Mouse (Mus musculus): Measurements from ENCODE around the gene Gatad2b. TPM values are rescaled to one million over a fixed set of nuclear protein-coding genes. Genes with fewer than 3 reads are reported as not detected.
"Not testable (repeated sequence)": the region's sequence is repeated elsewhere in the genome, so short reads cannot be mapped to it uniquely, and the experiment has no call there.

Gatad2b gene
- polyA plus RNA-seq, 1 experiment from 2014 or later, result 13.7 TPM

GRCm38 (mm10) chr3:90289403-90289802, 3.6 kb upstream of the Gatad2b start:
- H3K36me3 ChIP-seq; H3K4me2 ChIP-seq; H3K27me3 ChIP-seq; H3K4me3 ChIP-seq; H3K9ac ChIP-seq; H3K9me3 ChIP-seq; ATAC-seq (ENCODE audit: low read depth); H3K27ac ChIP-seq (replicated peaks): not testable (repeated sequence)
- WGBS, result 73% methylated on average over 2 of the region's 3 CpGs
- H3K4me1 ChIP-seq (replicated peaks), result peaks cover 11% of the 10 kb centered on the region

- no peaks in the 10 kb centered on the region for H3K36me3 ChIP-seq
- no peak for ATAC-seq (ENCODE audit: low read depth)
- H3K9me3 ChIP-seq, result no peaks in the 10 kb centered on the region
- H3K9ac ChIP-seq, result no peak overlapping the region
- no peak overlapping the region for H3K4me2 ChIP-seq
- no peak overlapping the region for H3K27ac ChIP-seq (replicated peaks)
- WGBS, result 89% methylated on average over 1 of the region's 1 CpGs
- peaks cover 23% of the 10 kb centered on the region for H3K4me1 ChIP-seq (replicated peaks)
- no peaks in the 10 kb centered on the region for H3K27me3 ChIP-seq
- H3K4me3 ChIP-seq, result no peak overlapping the region
Observed at GRCm38 (mm10) chr3:90290602-90291001, 2.4 kb upstream of the Gatad2b start.

- Histone ChIP-seq H3K4me2 (peak overlapping the region; percentile 57), H3K36me3 (no peaks in the 10 kb centered on the region), H3K4me3 (peak overlapping the region; percentile 92), H3K9me3 (no peaks in the 10 kb centered on the region), H3K9ac (peak overlapping the region; percentile 82), H3K27ac (replicated peaks) (peak overlapping the region; percentile 94), H3K4me1 (replicated peaks) (peaks cover 36% of the 10 kb centered on the region), H3K27me3 (no peaks in the 10 kb centered on the region)
- no peak for ATAC-seq (ENCODE audit: low read depth)
- 41% methylated on average over 2 of the region's 2 CpGs for WGBS
Observed at GRCm38 (mm10) chr3:90291982-90292344, 1.0 kb upstream of the Gatad2b start.

GRCm38 (mm10) chr3:90293352-90294063, 530 bp downstream of the Gatad2b start:
- ATAC-seq (ENCODE audit: low read depth), result peak; percentile 54
- Histone ChIP-seq H3K4me2 (peak overlapping the region; percentile 94), H3K27me3 (no peaks in the 10 kb centered on the region), H3K4me1 (replicated peaks) (peaks cover 46% of the 10 kb centered on the region), H3K4me3 (peak overlapping the region; percentile 92), H3K9ac (peak overlapping the region; percentile 93), H3K9me3 (no peaks in the 10 kb centered on the region), H3K36me3 (no peaks in the 10 kb centered on the region), H3K27ac (replicated peaks) (peak overlapping the region; percentile 99)
- under 1% methylated on average over 36 of the region's 68 CpGs for WGBS

GRCm38 (mm10) chr3:90294064-90294440, 1.1 kb downstream of the Gatad2b start:
- H3K4me2 ChIP-seq, result peak overlapping the region; percentile 94
- H3K27me3 ChIP-seq, result no peaks in the 10 kb centered on the region
- H3K4me3 ChIP-seq, result peak overlapping the region; percentile 92
- peak overlapping the region; percentile 99 for H3K27ac ChIP-seq (replicated peaks)
- H3K9ac ChIP-seq, result peak overlapping the region; percentile 93
- ATAC-seq (ENCODE audit: low read depth), result no peak
- H3K9me3 ChIP-seq, result no peaks in the 10 kb centered on the region
- H3K36me3 ChIP-seq, result no peaks in the 10 kb centered on the region
- 2% methylated on average over 11 of the region's 11 CpGs for WGBS
- peaks cover 46% of the 10 kb centered on the region for H3K4me1 ChIP-seq (replicated peaks)

GRCm38 (mm10) chr3:90294651-90295050, 1.7 kb downstream of the Gatad2b start:
- no peak overlapping the region for H3K27ac ChIP-seq (replicated peaks)

GRCm38 (mm10) chr3:90305801-90306200, 12.8 kb downstream of the Gatad2b start:
- H3K4me2 ChIP-seq, result no peak overlapping the region
- ATAC-seq (ENCODE audit: low read depth), result no peak
- no peak overlapping the region for H3K27ac ChIP-seq (replicated peaks)
- peaks cover 16% of the 10 kb centered on the region for H3K4me1 ChIP-seq (replicated peaks)
- H3K9me3 ChIP-seq, result no peaks in the 10 kb centered on the region
- WGBS, result 68% methylated on average over 3 of the region's 3 CpGs
- no peaks in the 10 kb centered on the region for H3K27me3 ChIP-seq
- no peak overlapping the region for H3K9ac ChIP-seq
- no peak overlapping the region for H3K4me3 ChIP-seq
- no peaks in the 10 kb centered on the region for H3K36me3 ChIP-seq

More at GRCm38 (mm10) chr3:90294651-90295050, 1.7 kb downstream of the Gatad2b start:
- no peaks in the 10 kb centered on the region for H3K27me3 ChIP-seq
- no peaks in the 10 kb centered on the region for H3K9me3 ChIP-seq
- peak overlapping the region; percentile 93 for H3K9ac ChIP-seq
- H3K4me3 ChIP-seq, result peak overlapping the region; percentile 92
- peak overlapping the region; percentile 94 for H3K4me2 ChIP-seq
- 82% methylated on average over 2 of the region's 2 CpGs for WGBS
- no peaks in the 10 kb centered on the region for H3K36me3 ChIP-seq
- ATAC-seq (ENCODE audit: low read depth), result no peak
- H3K4me1 ChIP-seq (replicated peaks), result peaks cover 46% of the 10 kb centered on the region

- Histone ChIP-seq H3K27ac (replicated peaks) (no peak overlapping the region), H3K4me2 (no peak overlapping the region), H3K27me3 (no peaks in the 10 kb centered on the region), H3K9me3 (no peaks in the 10 kb centered on the region), H3K4me3 (no peak overlapping the region), H3K4me1 (replicated peaks) (peaks cover 16% of the 10 kb centered on the region), H3K9ac (no peak overlapping the region), H3K36me3 (no peaks in the 10 kb centered on the region)
- ATAC-seq (ENCODE audit: low read depth), result no peak
Observed at GRCm38 (mm10) chr3:90309589-90309988, 16.6 kb downstream of the Gatad2b start.

- Histone ChIP-seq H3K9me3 (no peaks in the 10 kb centered on the region), H3K27ac (replicated peaks) (no peak overlapping the region), H3K36me3 (no peaks in the 10 kb centered on the region), H3K4me1 (replicated peaks) (no peaks in the 10 kb centered on the region; the same call in 1 of the 2 replicates), H3K9ac (no peak overlapping the region), H3K4me2 (no peak overlapping the region), H3K4me3 (no peak overlapping the region), H3K27me3 (no peaks in the 10 kb centered on the region)
- ATAC-seq (ENCODE audit: low read depth), result no peak
Observed at GRCm38 (mm10) chr3:90313367-90313766, 20.4 kb downstream of the Gatad2b start.

- Histone ChIP-seq H3K27me3 (no peaks in the 10 kb centered on the region), H3K36me3 (no peaks in the 10 kb centered on the region), H3K4me1 (replicated peaks) (no peaks in the 10 kb centered on the region; the same call in 1 of the 2 replicates), H3K4me2 (no peak overlapping the region), H3K9me3 (no peaks in the 10 kb centered on the region), H3K9ac (no peak overlapping the region), H3K4me3 (no peak overlapping the region), H3K27ac (replicated peaks) (no peak overlapping the region)
- ATAC-seq (ENCODE audit: low read depth), result no peak
Observed at GRCm38 (mm10) chr3:90314241-90314640, 21.3 kb downstream of the Gatad2b start.

GRCm38 (mm10) chr3:90322289-90322688, 29.3 kb downstream of the Gatad2b start:
- WGBS, result 33% methylated on average over 6 of the region's 6 CpGs
- Histone ChIP-seq H3K4me3 (peak overlapping the region; percentile 17), H3K27ac (replicated peaks) (peak overlapping the region; percentile 92), H3K9ac (peak overlapping the region; percentile 61), H3K4me2 (peak overlapping the region; percentile 48), H3K4me1 (replicated peaks) (peaks cover 42% of the 10 kb centered on the region), H3K36me3 (no peaks in the 10 kb centered on the region), H3K9me3 (no peaks in the 10 kb centered on the region), H3K27me3 (no peaks in the 10 kb centered on the region)
- ATAC-seq (ENCODE audit: low read depth), result peak; percentile 71

- H3K4me3 ChIP-seq, result peak overlapping the region; percentile 17
Observed at GRCm38 (mm10) chr3:90323119-90323518, 30.1 kb downstream of the Gatad2b start.

GRCm38 (mm10) chr3:90332485-90332884, 39.5 kb downstream of the Gatad2b start:
- H3K27me3 ChIP-seq, result no peaks in the 10 kb centered on the region
- no peak for ATAC-seq (ENCODE audit: low read depth)
- H3K9me3 ChIP-seq, result no peaks in the 10 kb centered on the region
- H3K36me3 ChIP-seq, result no peaks in the 10 kb centered on the region
- H3K9ac ChIP-seq, result no peak overlapping the region
- H3K27ac ChIP-seq (replicated peaks), result no peak overlapping the region
- H3K4me2 ChIP-seq, result no peak overlapping the region
- WGBS, result 92% methylated on average over 5 of the region's 5 CpGs
- no peak overlapping the region for H3K4me3 ChIP-seq
- H3K4me1 ChIP-seq (replicated peaks), result peaks cover 6% of the 10 kb centered on the region

More at GRCm38 (mm10) chr3:90323119-90323518, 30.1 kb downstream of the Gatad2b start:
- no peaks in the 10 kb centered on the region for H3K9me3 ChIP-seq
- H3K27ac ChIP-seq (replicated peaks), result peak overlapping the region; percentile 92
- peak overlapping the region; percentile 48 for H3K4me2 ChIP-seq
- ATAC-seq (ENCODE audit: low read depth), result peak; percentile 85
- H3K36me3 ChIP-seq, result no peaks in the 10 kb centered on the region
- 4% methylated on average over 5 of the region's 5 CpGs for WGBS
- H3K27me3 ChIP-seq, result no peaks in the 10 kb centered on the region
- peaks cover 42% of the 10 kb centered on the region for H3K4me1 ChIP-seq (replicated peaks)
- H3K9ac ChIP-seq, result peak overlapping the region; percentile 61
